Mouse (Mus musculus) myocyte (in vitro differentiated cells): ENCODE results near the gene Gm525.

Experiments
- CEBPB ChIP-seq: IDR thresholded peaks from 2 replicates; pipeline ENCODE4 v1.6.1; 2011; ENCODE audit warnings: mild to moderate bottlenecking, moderate library complexity; ENCODE audit not compliant: poor library complexity, insufficient read depth, severe bottlenecking
- E2F4 ChIP-seq: IDR thresholded peaks from one replicate; pipeline ENCODE4 v1.6.1; 2011; ENCODE audit warnings: mild to moderate bottlenecking, control low read depth, moderate library complexity; ENCODE audit not compliant: insufficient read depth
- POLR2A ChIP-seq: IDR thresholded peaks from one replicate; pipeline ENCODE4 v1.6.1; 2011; ENCODE audit warnings: low read depth, mild to moderate bottlenecking, control low read depth, moderate library complexity; ENCODE audit not compliant: insufficient read length
- POLR2AphosphoS2 ChIP-seq: IDR thresholded peaks from one replicate; pipeline ENCODE4 v1.6.1; 2011; ENCODE audit warnings: low read depth, control low read depth; ENCODE audit not compliant: insufficient read length
- REST ChIP-seq: IDR thresholded peaks from one replicate; pipeline ENCODE4 v1.6.1; 2011; ENCODE audit warnings: mild to moderate bottlenecking, control low read depth, moderate library complexity; ENCODE audit not compliant: insufficient read depth, insufficient read length
- SRF ChIP-seq: IDR thresholded peaks from one replicate; pipeline ENCODE4 v1.6.1; 2011; ENCODE audit warnings: low read depth; ENCODE audit not compliant: control insufficient read depth, insufficient read length
- TCF12 ChIP-seq: IDR thresholded peaks from one replicate; pipeline ENCODE4 v1.6.1; 2011; ENCODE audit warnings: mild to moderate bottlenecking, control low read depth; ENCODE audit not compliant: poor library complexity, insufficient read depth, severe bottlenecking
- TCF3 ChIP-seq: IDR thresholded peaks from one replicate; pipeline ENCODE4 v1.6.1; 2011; ENCODE audit warnings: low read depth, control low read depth; ENCODE audit not compliant: insufficient read length
- USF1 ChIP-seq: IDR thresholded peaks from one replicate; pipeline ENCODE4 v1.6.1; 2011; ENCODE audit warnings: low read depth, mild to moderate bottlenecking, control low read depth, moderate library complexity

- TF ChIP-seq POLR2A (no peak), SRF (no peak), POLR2AphosphoS2 (no peak), TCF12 (no peak), USF1 (no peak), CEBPB (no peak), TCF3 (no peak), REST (no peak), E2F4 (no peak)
These were observed 5.7 kb upstream of the Gm525 start for GRCm38 (mm10) chr11:89067871-89068490.
